In the genomic region with DNA sequence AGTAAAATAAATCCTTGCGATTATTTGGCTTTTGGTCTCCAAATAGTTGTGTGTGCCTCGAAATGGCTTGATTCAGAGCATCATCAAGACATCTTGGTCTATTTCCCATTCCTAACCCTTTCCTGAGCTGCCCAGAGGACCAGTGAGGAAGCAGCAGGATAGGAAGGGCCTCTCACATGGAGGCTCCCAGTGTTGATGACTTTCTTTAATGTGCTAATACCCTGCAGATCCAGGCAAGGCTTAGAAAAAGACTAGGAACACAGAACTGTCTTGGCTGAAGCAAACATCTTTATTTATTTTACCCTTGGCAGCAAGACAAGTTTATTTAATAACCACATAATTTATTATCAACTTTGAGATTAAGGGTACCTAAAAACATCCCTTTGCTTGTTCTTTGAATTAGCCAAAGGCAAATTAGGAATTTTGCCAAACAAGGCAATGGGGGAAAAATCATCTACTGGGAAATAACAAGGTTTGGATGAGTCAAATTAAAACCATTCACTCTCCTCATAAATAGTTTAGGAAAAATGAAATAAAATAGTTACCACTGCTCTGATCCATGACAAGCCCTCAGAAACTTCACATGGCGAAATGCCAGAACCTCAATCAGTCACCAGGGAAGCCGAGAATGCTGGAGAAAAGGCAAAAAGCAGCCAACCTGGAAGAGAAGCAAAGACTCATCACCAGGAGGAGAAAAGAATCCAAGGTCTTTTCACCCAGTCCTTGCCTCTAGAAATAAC, we compare ENCODE assay signal across 16 mouse cellular contexts.
DNase-seq lines count a peak whose midpoint lies in the region; ATAC-seq and TF ChIP-seq lines count a peak whose summit lies in the region.
"Had no signal": no experiment of that assay in that cellular context is flagged by ENCODE, and none has a peak within 500 bp of the region (broad histone marks: within the 10 kb centered on the region; RNA-seq: fewer than 3 reads in every experiment).

No protein-coding gene starts in this region.

- no peaks in the 10 kb centered on the region for H3K36me3 ChIP-seq in lung, embryonic 14.5 days (ENCODE audit: insufficient read depth)
- no peaks in the 10 kb centered on the region for H3K36me3 ChIP-seq in myocyte (ENCODE audit: control insufficient read depth, insufficient read depth)
- H3K36me3 ChIP-seq: liver, embryonic 15.5 days; stomach, embryonic 15.5 days had no signal

- H3K9me3 ChIP-seq in lung, embryonic 14.5 days (ENCODE audit: low read depth, low read length), result no peaks in the 10 kb centered on the region
- H3K9me3 ChIP-seq: liver, embryonic 15.5 days; stomach, embryonic 15.5 days had no signal

- 0 out of 2 replicates have a peak overlapping the region, but pooled peaks have one; percentile 36 for H3K27ac ChIP-seq in lung, embryonic 14.5 days (ENCODE audit: low read depth)
- H3K27ac ChIP-seq: liver, embryonic 15.5 days; stomach, embryonic 15.5 days had no signal

- no peak overlapping the region for H3K9ac ChIP-seq in lung, embryonic 14.5 days
- H3K9ac ChIP-seq: liver, embryonic 15.5 days; stomach, embryonic 15.5 days had no signal

- TF ChIP-seq CTCF in lung, embryonic 14.5 days (IDR thresholded peaks at IDR 0.05; ENCODE audit: low read depth), result no peak
- TF ChIP-seq CTCF in brain, embryonic 14.5 days (IDR thresholded peaks at IDR 0.05; ENCODE audit: borderline replicate concordance, extremely low read depth, insufficient read depth, insufficient read length), result no peak

- H3K4me2 ChIP-seq in lung, embryonic 14.5 days, result no peak overlapping the region
- H3K4me2 ChIP-seq in myocyte (ENCODE audit: low read depth), result peak overlapping the region; percentile 14
- H3K4me2 ChIP-seq: liver, embryonic 15.5 days; stomach, embryonic 15.5 days had no signal

- peaks cover 3% of the 10 kb centered on the region; the same call in 1 of the 2 replicates for H3K4me1 ChIP-seq in lung, embryonic 14.5 days (ENCODE audit: insufficient read depth)
- H3K4me1 ChIP-seq: liver, embryonic 15.5 days had no signal

- WGBS in lung, embryonic 14.5 days, result 36% methylated on average over 4 of the region's 4 CpGs

- no peaks in the 10 kb centered on the region for H3K79me2 ChIP-seq in myocyte (ENCODE audit: control insufficient read depth, insufficient read depth)

- no peak overlapping the region for H3K4me3 ChIP-seq in lung, embryonic 14.5 days (ENCODE audit: low read depth, low read length)
- no peak overlapping the region for H3K4me3 ChIP-seq in myocyte
- H3K4me3 ChIP-seq: liver, embryonic 15.5 days; stomach, embryonic 15.5 days had no signal

- peak; percentile 87 for ATAC-seq in lung, embryonic 14.5 days (ENCODE audit: insufficient read depth)

- no peaks in the 10 kb centered on the region for H3K27me3 ChIP-seq in lung, embryonic 14.5 days (ENCODE audit: insufficient read depth, low read length)
- no peaks in the 10 kb centered on the region for H3K27me3 ChIP-seq in myocyte (ENCODE audit: control insufficient read depth, insufficient read depth, insufficient read length)
- H3K27me3 ChIP-seq: liver, embryonic 15.5 days; stomach, embryonic 15.5 days had no signal

- DNase-seq in gastrocnemius, adult 18-20 months (ENCODE audit: low spot score), result peak; percentile 29
- no peak for DNase-seq in gastrocnemius, postnatal 10 days
- DNase-seq in lung, embryonic 14.5 days, result peak; percentile 91
- no peak for DNase-seq in lung, postnatal 4 days
- peak; percentile 5 for DNase-seq in brain, embryonic 14.5 days (ENCODE audit: low read depth)
- no peak for DNase-seq in embryo, embryonic 11 days
- DNase-seq in kidney, adult 11 months, result no peak
- DNase-seq: adrenal gland, postnatal 10 days; B cell, adult 2 months; cerebellum, adult 8-10 months; gastrocnemius, postnatal 25 days; spleen, adult 18-20 months; thymus, postnatal 4 days had no signal

- no peak for TF ChIP-seq POLR2A in brain, embryonic 14.5 days (IDR thresholded peaks at IDR 0.05; ENCODE audit: borderline replicate concordance, extremely low read depth, insufficient read depth, insufficient read length, poor library complexity, severe bottlenecking)
- TF ChIP-seq POLR2A in myocyte (IDR thresholded peaks at IDR 0.05; ENCODE audit: insufficient read length, low read depth), result no peak

- no peak overlapping the region for H3ac ChIP-seq in myocyte (ENCODE audit: control insufficient read depth, insufficient read length)

TF ChIP-seq in myocyte, 11 proteins besides CTCF, POLR2A, EP300 and RAD21:
- TF ChIP-seq MYOG (IDR thresholded peaks at IDR 0.05; ENCODE audit: control insufficient read depth in 1 of 3, insufficient read depth in 1 of 3, insufficient read length in 2 of 3, low read depth in 2 of 3) (no peak), TCF12 (IDR thresholded peaks at IDR 0.05; ENCODE audit: insufficient read depth, poor library complexity, severe bottlenecking) (no peak), SRF (IDR thresholded peaks at IDR 0.05; ENCODE audit: control insufficient read depth, insufficient read length, low read depth) (no peak), POLR2AphosphoS2 (IDR thresholded peaks at IDR 0.05; ENCODE audit: insufficient read length, low read depth) (no peak), E2F4 (IDR thresholded peaks at IDR 0.05; ENCODE audit: insufficient read depth) (no peak), USF1 (IDR thresholded peaks at IDR 0.05; ENCODE audit: low read depth) (no peak), MYOD1 (IDR thresholded peaks at IDR 0.05; ENCODE audit: control insufficient read depth in 1 of 3, insufficient read length in 2 of 3, low read depth in 2 of 3) (no peak), REST (IDR thresholded peaks at IDR 0.05; ENCODE audit: insufficient read depth, insufficient read length) (no peak), CEBPB (IDR thresholded peaks at IDR 0.05; ENCODE audit: insufficient read depth, poor library complexity, severe bottlenecking) (no peak), TCF3 (IDR thresholded peaks at IDR 0.05; ENCODE audit: insufficient read length, low read depth) (no peak), MAX (IDR thresholded peaks at IDR 0.05; ENCODE audit: low read depth) (no peak)
TF ChIP-seq in myocyte: peak in this region for 0.

Comparison
In these comparisons a context has a peak if more than half of its experiments do, and no peak if none do; other contexts are left out.
1. DNase-seq: peak in gastrocnemius, adult 18-20 months (single experiment), lung, embryonic 14.5 days (single experiment) and brain, embryonic 14.5 days (single experiment); none in gastrocnemius, postnatal 10 days (single experiment), lung, postnatal 4 days (0 of 2), embryo, embryonic 11 days (single experiment) and kidney, adult 11 months (single experiment).